28 mouse cellular contexts compared by ENCODE assay signal in the genomic region with DNA sequence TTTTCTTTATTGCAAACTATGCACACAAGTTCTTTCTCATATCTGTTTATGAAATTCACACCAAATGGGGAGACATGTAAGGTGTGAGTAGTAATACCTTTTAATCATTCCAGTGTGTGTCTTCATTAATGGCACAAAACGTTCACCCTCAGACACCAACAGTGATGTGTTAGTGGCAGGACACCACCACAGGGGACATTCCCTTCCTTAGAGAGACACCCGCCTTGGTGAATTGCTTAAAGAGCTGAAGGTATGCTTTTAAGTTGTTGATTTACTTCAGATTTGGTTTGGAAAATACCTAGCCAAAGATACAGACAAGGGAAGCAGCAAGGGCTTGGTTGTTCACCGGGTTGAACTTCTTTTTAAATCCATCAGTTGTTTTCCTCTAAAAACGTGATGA.
"Had no signal": no experiment of that assay in that cellular context is flagged by ENCODE, and none has a peak within 500 bp of the region (broad histone marks: within the 10 kb centered on the region; RNA-seq: fewer than 3 reads in every experiment).

No protein-coding gene starts in this region.

- H3K9ac ChIP-seq: heart, embryonic 13.5 days; heart, embryonic 15.5 days; hindbrain, embryonic 13.5 days; hindbrain, embryonic 15.5 days; intestine, embryonic 15.5 days; kidney, embryonic 15.5 days; limb, embryonic 13.5 days; limb, embryonic 15.5 days; liver, embryonic 13.5 days; liver, embryonic 15.5 days had no signal

- H3K9me3 ChIP-seq: heart, embryonic 13.5 days; heart, embryonic 15.5 days; hindbrain, embryonic 13.5 days; hindbrain, embryonic 15.5 days; intestine, embryonic 15.5 days; kidney, embryonic 15.5 days; limb, embryonic 13.5 days; limb, embryonic 15.5 days; liver, embryonic 13.5 days; liver, embryonic 15.5 days had no signal

- ATAC-seq: hindbrain, postnatal 0 days; intestine, embryonic 15.5 days; intestine, postnatal 0 days had no signal

- H3K4me1 ChIP-seq: hindbrain, embryonic 13.5 days; hindbrain, embryonic 15.5 days; limb, embryonic 13.5 days; limb, embryonic 15.5 days had no signal

- H3K27ac ChIP-seq: heart, adult 2 months; heart, embryonic 13.5 days; heart, embryonic 15.5 days; hindbrain, embryonic 13.5 days; hindbrain, embryonic 15.5 days; hindbrain, postnatal 0 days; intestine, embryonic 15.5 days; kidney, embryonic 15.5 days; kidney, postnatal 0 days; limb, embryonic 13.5 days; limb, embryonic 15.5 days; liver, embryonic 13.5 days; liver, embryonic 15.5 days had no signal

- DNase-seq: gastrocnemius, postnatal 14 days; gastrocnemius, postnatal 36 days; heart, adult 11 months; heart, adult 2 months; heart, postnatal 14 days; heart, postnatal 36 days; kidney, adult 18-20 months; kidney, adult 8-10 months; kidney, postnatal 14 days; kidney, postnatal 36 days; layer of hippocampus, adult 9-11 months; layer of hippocampus, postnatal 36 days; left cerebral cortex, postnatal 4 days; liver, embryonic 13.5 days had no signal

- H3K4me2 ChIP-seq: heart, embryonic 11.5 days; heart, embryonic 13.5 days; heart, embryonic 15.5 days; hindbrain, embryonic 13.5 days; hindbrain, embryonic 15.5 days; intestine, embryonic 15.5 days; kidney, embryonic 15.5 days; limb, embryonic 13.5 days; limb, embryonic 15.5 days; liver, embryonic 11.5 days; liver, embryonic 13.5 days; liver, embryonic 15.5 days had no signal

- H3K4me3 ChIP-seq: heart, adult 2 months; heart, embryonic 13.5 days; heart, embryonic 15.5 days; hindbrain, embryonic 13.5 days; hindbrain, embryonic 15.5 days; intestine, embryonic 15.5 days; kidney, embryonic 15.5 days; limb, embryonic 13.5 days; limb, embryonic 15.5 days; liver, embryonic 13.5 days; liver, embryonic 15.5 days had no signal

- H3K36me3 ChIP-seq: heart, embryonic 13.5 days; heart, embryonic 15.5 days; hindbrain, embryonic 13.5 days; hindbrain, embryonic 15.5 days; intestine, embryonic 15.5 days; kidney, embryonic 15.5 days; limb, embryonic 13.5 days; limb, embryonic 15.5 days; liver, embryonic 13.5 days; liver, embryonic 15.5 days had no signal

- H3K27me3 ChIP-seq: heart, embryonic 13.5 days; heart, embryonic 15.5 days; hindbrain, embryonic 13.5 days; hindbrain, embryonic 15.5 days; intestine, embryonic 15.5 days; kidney, embryonic 15.5 days; limb, embryonic 13.5 days; limb, embryonic 15.5 days; liver, embryonic 13.5 days; liver, embryonic 15.5 days had no signal
